Mouse (Mus musculus): Measurements from ENCODE around the gene Car5a. TPM values are rescaled to one million over a fixed set of nuclear protein-coding genes. Genes with fewer than 3 reads are reported as not detected.

The Car5a gene
- polyA plus RNA-seq, 1 experiment: not detected

- peak overlapping the region; percentile 79 for H3K27ac ChIP-seq (ENCODE audit: insufficient read depth, low read depth, low read length)
- H3K4me1 ChIP-seq (ENCODE audit: control insufficient read depth, insufficient read depth, low read length): peaks cover 34% of the 10 kb centered on the region
- TF ChIP-seq CTCF (IDR thresholded peaks at IDR 0.05; ENCODE audit: low read depth, low read length) (no peak), POLR2A (IDR thresholded peaks at IDR 0.05; ENCODE audit: borderline replicate concordance, low read depth, low read length) (no peak)
- peak overlapping the region; percentile 89 for H3K4me3 ChIP-seq (ENCODE audit: insufficient read depth, low read length)
Observed at GRCm38 (mm10) chr8:121949941-121950748, 5.4 kb upstream of the Car5a start.

GRCm38 (mm10) chr8:121949222-121949800 is 4.6 kb upstream of the Car5a start, which contains the start of gene Banp:
TSS of gene Banp (plus strand) at chr8:121949750.
- H3K27ac ChIP-seq (ENCODE audit: insufficient read depth, low read depth, low read length): peak within 1 kb of the TSS; percentile 79
- no peak for TF ChIP-seq CTCF (IDR thresholded peaks at IDR 0.05; ENCODE audit: low read depth, low read length)
- no peak for TF ChIP-seq POLR2A (IDR thresholded peaks at IDR 0.05; ENCODE audit: borderline replicate concordance, low read depth, low read length)
- peaks cover 34% of the 10 kb centered on the region for H3K4me1 ChIP-seq (ENCODE audit: control insufficient read depth, insufficient read depth, low read length)
- peak within 1 kb of the TSS; percentile 89 for H3K4me3 ChIP-seq (ENCODE audit: insufficient read depth, low read length)

- Histone ChIP-seq H3K4me3 (ENCODE audit: insufficient read depth, low read length) (peak overlapping the region; percentile 59), H3K27ac (ENCODE audit: insufficient read depth, low read depth, low read length) (peak overlapping the region; percentile 33; the same call in 1 of the 2 replicates), H3K4me1 (ENCODE audit: control insufficient read depth, insufficient read depth, low read length) (peaks cover 29% of the 10 kb centered on the region)
- no peak for TF ChIP-seq CTCF (IDR thresholded peaks at IDR 0.05; ENCODE audit: low read depth, low read length)
- no peak for TF ChIP-seq POLR2A (IDR thresholded peaks at IDR 0.05; ENCODE audit: borderline replicate concordance, low read depth, low read length)
Observed at GRCm38 (mm10) chr8:121948321-121949145, 3.8 kb upstream of the Car5a start.

- Histone ChIP-seq H3K4me3 (ENCODE audit: insufficient read depth, low read length) (peak overlapping the region; percentile 59), H3K27ac (ENCODE audit: insufficient read depth, low read depth, low read length) (peak overlapping the region; percentile 33; the same call in 1 of the 2 replicates), H3K4me1 (ENCODE audit: control insufficient read depth, insufficient read depth, low read length) (peaks cover 27% of the 10 kb centered on the region)
- TF ChIP-seq POLR2A (IDR thresholded peaks at IDR 0.05; ENCODE audit: borderline replicate concordance, low read depth, low read length): no peak
- TF ChIP-seq CTCF (IDR thresholded peaks at IDR 0.05; ENCODE audit: low read depth, low read length): no peak
Observed at GRCm38 (mm10) chr8:121947753-121948141, 3.0 kb upstream of the Car5a start.

- Histone ChIP-seq H3K4me1 (ENCODE audit: control insufficient read depth, insufficient read depth, low read length) (peaks cover 22% of the 10 kb centered on the region), H3K4me3 (ENCODE audit: insufficient read depth, low read length) (peak overlapping the region; percentile 34), H3K27ac (ENCODE audit: insufficient read depth, low read depth, low read length) (0 out of 2 replicates have a peak overlapping the region, but pooled peaks have one; percentile 22)
- TF ChIP-seq POLR2A (IDR thresholded peaks at IDR 0.05; ENCODE audit: borderline replicate concordance, low read depth, low read length): no peak
- TF ChIP-seq CTCF (IDR thresholded peaks at IDR 0.05; ENCODE audit: low read depth, low read length): no peak
Observed at GRCm38 (mm10) chr8:121947047-121947752, 2.5 kb upstream of the Car5a start.

- no peak for TF ChIP-seq CTCF (IDR thresholded peaks at IDR 0.05; ENCODE audit: low read depth, low read length)
- no peak for TF ChIP-seq POLR2A (IDR thresholded peaks at IDR 0.05; ENCODE audit: borderline replicate concordance, low read depth, low read length)
- H3K4me1 ChIP-seq (ENCODE audit: control insufficient read depth, insufficient read depth, low read length): peaks cover 17% of the 10 kb centered on the region
- H3K4me3 ChIP-seq (ENCODE audit: insufficient read depth, low read length): no peak overlapping the region
- H3K27ac ChIP-seq (ENCODE audit: insufficient read depth, low read depth, low read length): no peak overlapping the region
Observed at GRCm38 (mm10) chr8:121946351-121946750, 1.6 kb upstream of the Car5a start.

GRCm38 (mm10) chr8:121943716-121944115 is 988 bp downstream of the Car5a start:
- H3K4me3 ChIP-seq (ENCODE audit: insufficient read depth, low read length): no peak overlapping the region
- no peak for TF ChIP-seq CTCF (IDR thresholded peaks at IDR 0.05; ENCODE audit: low read depth, low read length)
- no peak for TF ChIP-seq POLR2A (IDR thresholded peaks at IDR 0.05; ENCODE audit: borderline replicate concordance, low read depth, low read length)
- peaks cover 19% of the 10 kb centered on the region for H3K4me1 ChIP-seq (ENCODE audit: control insufficient read depth, insufficient read depth, low read length)
- no peak overlapping the region for H3K27ac ChIP-seq (ENCODE audit: insufficient read depth, low read depth, low read length)

GRCm38 (mm10) chr8:121943057-121943540 is 1.6 kb downstream of the Car5a start:
- TF ChIP-seq CTCF (IDR thresholded peaks at IDR 0.05; ENCODE audit: low read depth, low read length) (no peak), POLR2A (IDR thresholded peaks at IDR 0.05; ENCODE audit: borderline replicate concordance, low read depth, low read length) (no peak)
- H3K27ac ChIP-seq (ENCODE audit: insufficient read depth, low read depth, low read length): no peak overlapping the region
- H3K4me3 ChIP-seq (ENCODE audit: insufficient read depth, low read length): no peak overlapping the region
- peaks cover 14% of the 10 kb centered on the region for H3K4me1 ChIP-seq (ENCODE audit: control insufficient read depth, insufficient read depth, low read length)

- H3K4me1 ChIP-seq (ENCODE audit: control insufficient read depth, insufficient read depth, low read length): peaks cover 8% of the 10 kb centered on the region
- H3K4me3 ChIP-seq (ENCODE audit: insufficient read depth, low read length): no peak overlapping the region
- TF ChIP-seq POLR2A (IDR thresholded peaks at IDR 0.05; ENCODE audit: borderline replicate concordance, low read depth, low read length) (no peak), CTCF (IDR thresholded peaks at IDR 0.05; ENCODE audit: low read depth, low read length) (no peak)
- H3K27ac ChIP-seq (ENCODE audit: insufficient read depth, low read depth, low read length): peak overlapping the region; percentile 25
Observed at GRCm38 (mm10) chr8:121938732-121939131, 6.0 kb downstream of the Car5a start.

Data from bone marrow macrophage, adult 2 months (primary cell).